Mouse (Mus musculus) stomach, embryonic 16.5 days (tissue): ENCODE measurements at regions not wholly inside any gene's neighbourhood (a gene's known extent, or its start where the extent isn't known, plus 50 kb on each side); places are given as distances from the start of the nearest gene placed in this dataset.
"Not testable (repeated sequence)": the region's sequence is repeated elsewhere in the genome, so short reads cannot be mapped to it uniquely, and the experiment has no call there.

Source experiments
- ATAC-seq: fragments of 200-750 bp; cut with Nextera tagmentation; 2 replicates; pipeline ENCODE4 v1.8.0; 2017; ENCODE audit warnings: moderate number of reproducible peaks, moderate TSS enrichment; ENCODE audit not compliant: insufficient read depth, low FRiP score
- H3K27ac ChIP-seq: fragments of 300-500 bp; sonication (generic); 2 replicates; pipeline ENCODE4 v1.5.1; 2014; ENCODE audit warnings: low read length
- H3K27me3 ChIP-seq: fragments of 300-500 bp; sonication (generic); 2 replicates; pipeline ENCODE4 v1.6.1; 2014; ENCODE audit warnings: low read length, control low read depth, mixed read lengths; ENCODE audit not compliant: control insufficient read depth, insufficient read depth
- H3K36me3 ChIP-seq: fragments of 300-500 bp; sonication (generic); 2 replicates; pipeline ENCODE4 v1.6.1; 2014; ENCODE audit warnings: low read length; ENCODE audit not compliant: control insufficient read depth, insufficient read depth
- H3K4me1 ChIP-seq: fragments of 300-500 bp; sonication (generic); 2 replicates; pipeline ENCODE4 v1.6.1; 2014; ENCODE audit warnings: low read length, control low read depth, mixed read lengths; ENCODE audit not compliant: control insufficient read depth, insufficient read depth
- H3K4me2 ChIP-seq: fragments of 300-500 bp; sonication (generic); 2 replicates; pipeline ENCODE4 v1.6.1; 2014; ENCODE audit warnings: low read depth, low read length, mixed read lengths
- H3K4me3 ChIP-seq: fragments of 300-500 bp; sonication (generic); replicated peaks from 2 replicates; pipeline ENCODE4 v1.5.1; 2014; ENCODE audit warnings: mild to moderate bottlenecking, low read length
- H3K9ac ChIP-seq: fragments of 300-500 bp; sonication (generic); 2 replicates; pipeline ENCODE4 v1.6.1; 2014; ENCODE audit warnings: low read length
- H3K9me3 ChIP-seq: fragments of 300-500 bp; sonication (generic); replicated peaks from 2 replicates; pipeline ENCODE4 v1.6.1; 2016; ENCODE audit warnings: low read length, control low read depth; ENCODE audit not compliant: control insufficient read depth
- WGBS: fragments of 180-500 bp; shearing (Covaris S2); extraction: QIAGEN DNeasy Blood & Tissue Kit; methylation state at CpG from one replicate; pipeline ENCODE4 v1.1.7; 2014; 5-methylcytosine and 5-hydroxymethylcytosine counted together

DNA sequence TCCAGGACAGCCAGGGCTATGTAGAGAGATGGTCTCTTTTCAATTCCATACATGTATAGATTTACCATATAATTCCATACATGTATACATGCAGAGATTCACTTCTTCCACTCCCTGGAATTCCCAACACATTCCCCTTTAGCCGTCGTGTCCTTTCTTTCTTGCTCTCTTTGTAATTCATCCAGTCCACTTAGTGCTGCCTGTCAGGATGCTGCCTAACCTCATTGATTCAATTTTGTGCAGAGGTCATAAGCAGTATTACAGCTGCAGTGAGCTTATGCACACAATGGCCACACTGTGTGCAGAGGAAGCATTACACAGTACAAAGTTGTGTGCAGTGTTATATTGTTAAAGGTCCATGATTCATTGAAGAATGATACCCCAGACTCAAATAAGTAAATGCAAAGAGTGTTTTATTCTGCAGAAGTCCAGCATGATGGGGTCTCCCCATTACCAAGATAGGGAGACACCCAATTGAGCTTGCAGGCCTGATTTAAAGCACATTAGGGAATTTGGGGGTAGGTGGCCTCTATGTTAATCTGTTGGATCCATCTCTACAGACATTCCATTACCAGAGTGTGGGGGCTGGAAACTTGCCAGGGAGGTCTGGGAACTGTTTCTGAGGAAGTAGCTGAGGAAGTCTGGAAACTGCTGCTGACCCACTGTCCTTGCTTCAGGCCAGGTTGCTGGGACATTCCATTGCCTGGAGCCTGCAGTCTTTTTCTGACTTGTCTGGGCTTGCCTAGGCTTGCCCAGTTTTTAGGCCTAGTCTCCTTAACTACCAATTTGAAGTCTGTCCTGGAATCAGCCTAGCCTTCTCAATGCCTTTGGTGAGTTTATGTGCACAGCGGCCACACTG, 72.8 kb downstream of the Fam161a start:
- no peaks in the 10 kb centered on the region for H3K36me3 ChIP-seq
- no peaks in the 10 kb centered on the region; the same call in 1 of the 2 replicates for H3K9me3 ChIP-seq
- no peak overlapping the region for H3K4me3 ChIP-seq
- H3K4me1 ChIP-seq, result no peaks in the 10 kb centered on the region
- H3K27ac ChIP-seq, result no peak overlapping the region
- 68% methylated on average over 3 of the region's 3 CpGs for WGBS
- H3K9ac ChIP-seq, result no peak overlapping the region
- no peak for ATAC-seq
- H3K4me2 ChIP-seq, result no peak overlapping the region
- no peaks in the 10 kb centered on the region for H3K27me3 ChIP-seq

DNA sequence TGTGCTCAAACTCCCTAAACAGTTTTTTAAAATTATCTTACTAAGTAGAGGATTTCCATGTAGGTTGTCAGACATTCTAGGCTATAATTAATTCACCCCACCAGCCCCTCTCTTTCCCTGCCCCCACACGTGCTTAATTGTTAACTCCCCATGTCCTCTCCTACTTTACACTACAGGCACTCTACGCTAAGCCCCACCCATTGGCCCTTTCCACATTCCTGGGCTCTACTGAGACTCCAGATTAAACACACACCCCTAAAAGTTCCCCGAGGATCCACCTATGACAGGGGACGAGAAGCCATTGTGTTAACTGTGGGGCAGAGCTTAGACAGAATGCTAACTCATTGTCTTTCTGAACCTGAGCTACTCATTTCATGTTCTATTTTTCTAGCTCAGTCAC, 74.3 kb downstream of the Fam161a start:
- WGBS, result 41% methylated on average over 4 of the region's 4 CpGs
- no peak for ATAC-seq
- Histone ChIP-seq H3K9me3 (no peaks in the 10 kb centered on the region; the same call in 1 of the 2 replicates), H3K9ac (no peak overlapping the region), H3K4me3 (no peak overlapping the region), H3K4me2 (no peak overlapping the region), H3K27ac (no peak overlapping the region), H3K36me3 (no peaks in the 10 kb centered on the region), H3K4me1 (no peaks in the 10 kb centered on the region), H3K27me3 (no peaks in the 10 kb centered on the region)

DNA sequence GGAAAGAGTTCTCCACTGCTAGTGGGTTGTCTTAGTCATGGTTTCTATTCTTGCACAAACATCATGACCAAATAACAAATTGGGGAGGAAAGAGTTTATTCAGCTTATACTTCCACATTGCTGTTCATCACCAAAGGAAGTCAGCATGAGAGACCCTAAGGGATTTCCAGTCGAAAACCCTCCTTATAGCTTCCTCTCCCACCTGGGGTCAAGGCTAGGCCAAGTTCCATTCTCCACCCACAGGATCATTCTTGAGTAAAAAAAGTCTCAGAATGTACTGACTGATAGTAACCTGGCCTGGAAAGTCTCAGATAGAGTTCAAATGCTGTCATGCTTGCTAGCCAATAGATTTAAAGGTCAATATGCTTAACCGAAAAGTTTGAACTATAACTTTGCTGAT, 76.5 kb downstream of the Fam161a start:
- not testable (repeated sequence) for H3K9me3 ChIP-seq, H3K4me2 ChIP-seq, H3K4me3 ChIP-seq, H3K9ac ChIP-seq, H3K27me3 ChIP-seq, H3K27ac ChIP-seq, ATAC-seq, H3K4me1 ChIP-seq, H3K36me3 ChIP-seq
- WGBS, result 77% methylated on average over 2 of the region's 2 CpGs

DNA sequence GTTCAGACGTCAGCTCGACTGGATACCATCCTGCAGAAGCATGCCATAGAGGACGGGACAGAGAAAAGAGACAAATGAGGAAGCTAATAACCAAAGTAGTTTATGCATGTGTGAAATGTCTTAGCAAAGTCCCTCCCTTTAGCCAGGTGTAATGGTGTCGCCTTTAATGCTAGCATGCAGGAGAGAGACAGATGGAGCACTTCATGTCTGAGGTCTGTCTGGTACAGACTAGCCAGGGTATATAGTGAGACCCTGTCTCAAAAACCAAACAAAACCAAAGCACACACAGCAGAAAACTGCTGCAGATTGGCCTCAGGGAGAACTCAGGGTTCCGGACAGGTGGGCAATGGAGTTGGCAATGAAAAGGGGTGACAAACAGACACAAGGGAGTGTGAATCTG, 88.0 kb downstream of the Fam161a start:
- Histone ChIP-seq H3K9ac (no peak overlapping the region), H3K4me1 (no peaks in the 10 kb centered on the region), H3K4me3 (no peak overlapping the region), H3K36me3 (no peaks in the 10 kb centered on the region), H3K27ac (no peak overlapping the region), H3K4me2 (no peak overlapping the region), H3K9me3 (peaks cover 7% of the 10 kb centered on the region; the same call in 1 of the 2 replicates), H3K27me3 (no peaks in the 10 kb centered on the region)
- WGBS, result 48% methylated on average over 5 of the region's 5 CpGs
- no peak for ATAC-seq

DNA sequence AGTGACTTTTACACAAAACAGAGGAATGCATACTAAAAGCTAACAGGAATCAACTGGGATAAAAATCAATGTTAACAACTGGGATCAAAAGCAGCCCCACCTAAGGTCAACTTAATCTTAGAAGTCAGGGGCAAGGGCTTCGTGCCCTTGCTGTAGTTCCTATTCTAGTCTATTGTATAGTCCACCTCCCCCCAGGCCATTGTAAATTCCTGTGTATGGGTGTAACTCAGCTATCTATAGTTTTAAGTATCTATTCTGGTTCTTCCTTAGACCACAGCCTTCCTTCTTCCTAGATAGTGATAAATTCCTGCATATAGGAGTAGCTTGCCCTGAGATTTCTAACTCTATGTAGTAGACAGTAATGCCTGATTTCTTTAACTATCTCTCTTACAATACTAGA, 88.4 kb downstream of the Fam161a start:
- 25% methylated on average over 1 of the region's 1 CpGs for WGBS
- ATAC-seq, H3K9ac ChIP-seq, H3K4me2 ChIP-seq, H3K27ac ChIP-seq, H3K4me1 ChIP-seq, H3K36me3 ChIP-seq, H3K4me3 ChIP-seq, H3K9me3 ChIP-seq, H3K27me3 ChIP-seq: not testable (repeated sequence)

DNA sequence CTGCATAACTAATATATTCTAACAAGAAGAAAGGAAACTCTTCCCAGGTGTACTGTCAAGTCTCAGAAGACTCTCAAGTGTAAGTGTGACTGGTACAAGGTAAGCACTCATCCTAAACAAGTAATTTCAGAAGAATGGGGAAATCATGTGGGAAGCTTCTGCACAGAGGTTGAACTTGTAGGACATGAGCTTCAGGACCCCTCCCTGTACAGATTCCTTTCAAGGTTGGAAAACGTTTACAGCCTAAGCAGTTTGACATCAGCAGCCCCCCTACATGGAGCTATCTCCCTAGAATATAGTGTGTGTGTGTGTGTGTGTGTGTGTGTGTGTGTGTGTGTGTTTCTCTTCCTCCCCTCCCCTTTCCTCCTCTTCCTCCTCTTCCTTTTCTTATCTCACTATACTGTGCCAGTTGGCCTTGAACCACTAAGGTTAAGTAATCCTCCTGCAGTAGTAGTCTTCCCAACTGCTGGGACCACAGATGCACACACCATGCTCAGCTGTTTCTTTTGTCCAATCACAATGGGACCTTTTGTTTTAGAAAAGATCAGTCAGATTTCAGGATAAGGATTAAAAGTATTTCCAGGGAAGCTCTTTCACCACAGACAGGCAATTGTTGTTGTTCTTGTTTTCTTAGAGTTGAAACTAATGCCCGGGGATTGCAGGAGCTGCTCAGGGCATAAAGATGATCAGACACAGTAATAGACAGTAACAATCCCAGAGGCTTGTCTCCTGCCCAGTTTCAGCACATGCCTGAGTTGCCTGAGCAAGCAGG, 89.3 kb downstream of the Fam161a start:
- H3K9ac ChIP-seq, result no peak overlapping the region
- no peaks in the 10 kb centered on the region for H3K36me3 ChIP-seq
- H3K9me3 ChIP-seq, result peaks cover 7% of the 10 kb centered on the region; the same call in 1 of the 2 replicates
- H3K27ac ChIP-seq, result no peak overlapping the region
- no peak overlapping the region for H3K4me2 ChIP-seq
- no peaks in the 10 kb centered on the region for H3K4me1 ChIP-seq
- ATAC-seq, result no peak
- no peaks in the 10 kb centered on the region for H3K27me3 ChIP-seq
- H3K4me3 ChIP-seq, result no peak overlapping the region
- WGBS, result 52% methylated on average over 2 of the region's 2 CpGs

DNA sequence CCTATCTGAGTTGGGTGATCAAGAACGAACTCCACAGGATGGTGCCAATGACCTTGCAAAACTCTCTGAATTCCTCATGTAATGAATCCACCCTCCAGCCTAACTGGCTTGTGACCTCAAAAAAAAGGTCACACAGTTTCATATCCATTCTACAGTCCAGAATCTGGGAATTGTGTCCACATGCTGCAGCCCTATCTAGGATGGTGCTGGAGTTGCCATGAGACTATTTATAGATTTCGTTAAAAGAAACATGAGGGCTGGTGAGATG, 89.8 kb downstream of the Fam161a start:
- H3K4me1 ChIP-seq, result no peaks in the 10 kb centered on the region
- H3K4me2 ChIP-seq, result no peak overlapping the region
- no peak for ATAC-seq
- H3K27ac ChIP-seq, result no peak overlapping the region
- no peaks in the 10 kb centered on the region for H3K27me3 ChIP-seq
- H3K36me3 ChIP-seq, result no peaks in the 10 kb centered on the region
- WGBS, result 76% methylated on average over 2 of the region's 2 CpGs
- H3K9ac ChIP-seq, result no peak overlapping the region
- peaks cover 7% of the 10 kb centered on the region; the same call in 1 of the 2 replicates for H3K9me3 ChIP-seq
- H3K4me3 ChIP-seq, result no peak overlapping the region

DNA sequence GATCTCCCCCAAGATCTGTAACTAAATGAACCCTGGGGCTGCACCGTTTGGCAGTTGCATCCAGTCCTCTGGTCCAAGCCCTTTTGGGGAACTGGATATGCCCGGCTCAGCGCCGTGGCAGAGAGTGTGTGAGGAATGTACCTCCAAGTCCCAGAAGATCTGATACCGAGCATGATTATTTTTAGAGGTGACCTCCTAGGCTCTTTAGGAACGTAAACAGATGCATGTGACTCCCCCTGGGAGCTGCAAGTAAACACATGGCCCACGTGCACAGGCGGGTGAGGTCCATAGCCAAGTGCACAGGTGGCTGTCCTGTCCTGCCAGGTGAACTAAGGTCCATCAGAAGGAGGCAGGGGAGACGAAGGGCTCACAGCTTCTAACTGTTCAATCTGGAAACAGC, 107.3 kb downstream of the Fam161a start:
- ATAC-seq, result no peak
- H3K4me3 ChIP-seq, result no peak overlapping the region
- no peak overlapping the region for H3K9ac ChIP-seq
- H3K4me1 ChIP-seq, result no peaks in the 10 kb centered on the region
- no peaks in the 10 kb centered on the region for H3K36me3 ChIP-seq
- no peaks in the 10 kb centered on the region for H3K9me3 ChIP-seq
- H3K4me2 ChIP-seq, result no peak overlapping the region
- 66% methylated on average over 9 of the region's 9 CpGs for WGBS
- H3K27me3 ChIP-seq, result no peaks in the 10 kb centered on the region
- H3K27ac ChIP-seq, result no peak overlapping the region

DNA sequence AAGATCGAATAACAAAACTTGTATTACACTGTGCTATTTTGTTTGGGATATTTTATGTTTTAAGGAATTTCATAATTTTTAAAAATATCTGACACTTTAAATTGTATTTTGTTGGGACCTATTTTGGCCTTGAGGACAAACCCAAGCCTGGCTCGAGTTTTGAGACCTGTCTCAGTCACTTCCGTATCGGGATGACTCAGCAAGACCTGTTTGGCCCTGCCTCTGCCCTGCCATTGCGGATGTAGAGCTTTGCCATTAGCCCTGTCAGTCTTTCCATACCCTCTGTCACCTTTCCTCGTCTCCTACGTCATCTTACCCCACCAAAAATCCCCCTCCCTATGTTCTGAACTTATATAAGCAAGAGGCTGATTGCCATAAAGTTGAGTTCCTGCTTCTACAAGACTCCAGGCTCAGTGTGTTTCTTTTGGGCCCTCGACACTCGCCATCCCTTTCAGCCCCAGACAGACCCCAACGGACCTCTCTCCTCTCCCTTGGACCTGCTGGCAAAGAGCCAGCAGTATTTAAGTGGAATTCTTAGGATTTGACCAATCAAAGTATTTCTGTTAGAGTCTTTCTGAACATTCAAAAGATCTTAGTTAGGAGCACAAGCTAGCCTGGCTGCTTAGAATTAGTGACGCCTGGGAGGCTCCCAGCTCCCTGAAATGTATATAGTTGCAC, 113.3 kb downstream of the Fam161a start:
- no peak overlapping the region for H3K9ac ChIP-seq
- H3K9me3 ChIP-seq, result no peaks in the 10 kb centered on the region
- ATAC-seq, result no peak
- H3K4me1 ChIP-seq, result no peaks in the 10 kb centered on the region
- H3K4me3 ChIP-seq, result no peak overlapping the region
- no peak overlapping the region for H3K27ac ChIP-seq
- no peak overlapping the region for H3K4me2 ChIP-seq
- H3K36me3 ChIP-seq, result no peaks in the 10 kb centered on the region
- WGBS, result 81% methylated on average over 11 of the region's 11 CpGs
- H3K27me3 ChIP-seq, result no peaks in the 10 kb centered on the region
